Mouse (Mus musculus): ENCODE data around the gene Mier2.

The Mier2 gene

GRCm38 (mm10) chr10:79554330-79555237 lies at the start of gene Mier2:
Gene Mier2 (minus strand): TSS chr10:79555199.
- CTCF ChIA-PET: interaction anchor here in 3 of 4 experiments (0.6 to 1.0 kb wide), 9 partner anchors 20 to 919 kb away, joined by 3 to 30 read pairs (median 3); no protein-coding TSS in a partner anchor

GRCm38 (mm10) chr10:79597936-79598230 lies 42.9 kb upstream of the Mier2 start:
- POLR2A ChIA-PET: interaction anchor here in 2 of 4 experiments (0.9 to 3.0 kb wide), 3 partner anchors 14 to 54 kb away, joined by 4 to 12 read pairs (median 6); no protein-coding TSS in a partner anchor
- CTCF ChIA-PET: interaction anchor here in 3 of 4 experiments (1.0 to 4.3 kb wide), 6 partner anchors 10 to 67 kb away, joined by 3 to 135 read pairs (median 27); partner anchors contain the start of genes Madcam1 (in 2 of the 3), Odf3l2 (in 2 of the 3) and C2cd4c (in 1 of the 3)

More at GRCm38 (mm10) chr10:79554330-79555237, at the start of gene Mier2:
- POLR2A ChIA-PET: interaction anchor here (0.6 to 3.7 kb wide), 18 partner anchors 9 to 150 kb away, joined by 3 to 24 read pairs (median 3); partner anchors contain the start of genes Plpp2 (in 2 of the 4), Bsg (in 1 of the 4), C2cd4c (in 1 of the 4) and Cdc34 (in 1 of the 4)

GRCm38 (mm10) chr10:79597051-79597935 lies 42.3 kb upstream of the Mier2 start:
- ChIA-PET CTCF (interaction anchor here (0.6 to 4.3 kb wide), 13 partner anchors 11 to 183 kb away, joined by 3 to 135 read pairs (median 4); partner anchors contain the start of genes Madcam1 (in 2 of the 4), Odf3l2 (in 2 of the 4), C2cd4c (in 1 of the 4) and Mier2 (in 1 of the 4)), POLR2A (interaction anchor here in 3 of 4 experiments (0.6 to 3.0 kb wide), 9 partner anchors 12 to 571 kb away, joined by 3 to 12 read pairs (median 5); partner anchors contain the start of genes C2cd4c (in 1 of the 3) and Odf3l2 (in 1 of the 3))

GRCm38 (mm10) chr10:79595590-79595929 lies 40.6 kb upstream of the Mier2 start:
- CTCF ChIA-PET: interaction anchor here (0.5 to 4.3 kb wide), 67 partner anchors 9 to 1131 kb away, joined by 3 to 135 read pairs (median 6); partner anchors contain the start of genes Odf3l2 (in 3 of the 4), C2cd4c (in 2 of the 4), Madcam1 (in 2 of the 4) and Tpgs1 (in 2 of the 4)
- POLR2A ChIA-PET: interaction anchor here (0.6 to 3.0 kb wide), 27 partner anchors 11 to 1586 kb away, joined by 3 to 14 read pairs (median 4); partner anchors contain the start of genes C2cd4c (in 2 of the 4), Odf3l2 (in 2 of the 4), Bsg (in 1 of the 4) and Madcam1 (in 1 of the 4)

- POLR2A ChIA-PET: interaction anchor here (0.6 to 3.0 kb wide), 31 partner anchors 10 to 1585 kb away, joined by 3 to 14 read pairs (median 3); partner anchors contain the start of genes C2cd4c (in 2 of the 4), Odf3l2 (in 2 of the 4), Bsg (in 1 of the 4) and Madcam1 (in 1 of the 4)
- CTCF ChIA-PET: interaction anchor here (0.5 to 4.3 kb wide), 85 partner anchors 8 to 1130 kb away, joined by 3 to 135 read pairs (median 4); partner anchors contain the start of genes C2cd4c (in 3 of the 4), Madcam1 (in 3 of the 4), Odf3l2 (in 3 of the 4) and Theg (in 2 of the 4)
Measured at GRCm38 (mm10) chr10:79594872-79595589, 40.0 kb upstream of the Mier2 start.

GRCm38 (mm10) chr10:79594111-79594510 lies 39.1 kb upstream of the Mier2 start:
- ChIA-PET CTCF (interaction anchor here (1.0 to 4.3 kb wide), 10 partner anchors 7 to 79 kb away, joined by 3 to 135 read pairs (median 8); partner anchors contain the start of genes Madcam1 (in 2 of the 4), C2cd4c (in 1 of the 4), Odf3l2 (in 1 of the 4) and Theg (in 1 of the 4)), POLR2A (interaction anchor here in 1 of 4 experiments (1.7 kb wide), 1 partner anchor 71 kb away, joined by 6 read pairs; no protein-coding TSS in a partner anchor)

- ChIA-PET POLR2A (no interaction called here), CTCF (no interaction called here)
Measured at GRCm38 (mm10) chr10:79590702-79591101, 35.7 kb upstream of the Mier2 start.

GRCm38 (mm10) chr10:79587752-79588126 lies 32.7 kb upstream of the Mier2 start:
- CTCF ChIA-PET: no interaction called here
- POLR2A ChIA-PET: no interaction called here

GRCm38 (mm10) chr10:79587061-79587751 lies 32.2 kb upstream of the Mier2 start, which contains the start of gene Theg:
Gene Theg (minus strand): TSS chr10:79587331.
- POLR2A ChIA-PET: interaction anchor here in 1 of 4 experiments (1.0 to 1.3 kb wide), 2 partner anchors 83 to 84 kb away, joined by 3 read pairs; no protein-coding TSS in a partner anchor
- CTCF ChIA-PET: interaction anchor here in 2 of 4 experiments (0.7 to 1.0 kb wide), 2 partner anchors 8 kb away, joined by 3 to 4 read pairs; no protein-coding TSS in a partner anchor

- ChIA-PET CTCF (interaction anchor here in 3 of 4 experiments (0.6 to 1.0 kb wide), 5 partner anchors 8 to 575 kb away, joined by 3 to 7 read pairs (median 4); partner anchors contain the start of gene C2cd4c (in 1 of the 3)), POLR2A (interaction anchor here in 1 of 4 experiments (0.7 to 1.3 kb wide), 2 partner anchors 84 to 98 kb away, joined by 3 to 6 read pairs; no protein-coding TSS in a partner anchor)
Measured at GRCm38 (mm10) chr10:79586243-79586642, 31.2 kb upstream of the Mier2 start.

- ChIA-PET POLR2A (interaction anchor here in 1 of 4 experiments (0.7 to 2.4 kb wide), 3 partner anchors 9 to 98 kb away, joined by 3 to 6 read pairs (median 6); no protein-coding TSS in a partner anchor), CTCF (interaction anchor here in 2 of 4 experiments (0.6 to 1.3 kb wide), 6 partner anchors 9 to 576 kb away, joined by 3 to 7 read pairs (median 4); partner anchors contain the start of gene C2cd4c (in 1 of the 2))
Measured at GRCm38 (mm10) chr10:79585723-79586122, 30.7 kb upstream of the Mier2 start.

GRCm38 (mm10) chr10:79585136-79585535 lies 30.1 kb upstream of the Mier2 start:
- CTCF ChIA-PET: interaction anchor here in 2 of 4 experiments (0.7 to 2.0 kb wide), 4 partner anchors 10 to 67 kb away, joined by 3 to 4 read pairs (median 3); partner anchors contain the start of gene C2cd4c (in 1 of the 2)
- POLR2A ChIA-PET: interaction anchor here in 2 of 4 experiments (1.0 to 2.4 kb wide), 3 partner anchors 10 to 15 kb away, joined by 3 to 6 read pairs (median 3); no protein-coding TSS in a partner anchor

GRCm38 (mm10) chr10:79584426-79584825 lies 29.4 kb upstream of the Mier2 start:
- ChIA-PET POLR2A (interaction anchor here in 2 of 4 experiments (1.0 to 2.4 kb wide), 3 partner anchors 11 to 16 kb away, joined by 3 to 6 read pairs (median 3); no protein-coding TSS in a partner anchor), CTCF (interaction anchor here in 3 of 4 experiments (0.9 to 2.3 kb wide), 5 partner anchors 11 to 68 kb away, joined by 3 to 12 read pairs (median 4); partner anchors contain the start of gene C2cd4c (in 1 of the 3))

GRCm38 (mm10) chr10:79584021-79584420 lies 29.0 kb upstream of the Mier2 start:
- ChIA-PET CTCF (interaction anchor here in 3 of 4 experiments (0.6 to 2.3 kb wide), 5 partner anchors 11 to 578 kb away, joined by 4 to 12 read pairs (median 11); partner anchors contain the start of gene C2cd4c (in 1 of the 3)), POLR2A (interaction anchor here in 2 of 4 experiments (1.0 to 2.4 kb wide), 4 partner anchors 11 to 104 kb away, joined by 3 to 6 read pairs (median 4); no protein-coding TSS in a partner anchor)

- ChIA-PET POLR2A (interaction anchor here in 2 of 4 experiments (0.9 to 1.7 kb wide), 3 partner anchors 14 to 82 kb away, joined by 3 to 5 read pairs (median 5); no protein-coding TSS in a partner anchor), CTCF (interaction anchor here in 1 of 4 experiments (0.5 to 1.5 kb wide), 2 partner anchors 72 to 84 kb away, joined by 3 read pairs; no protein-coding TSS in a partner anchor)
Measured at GRCm38 (mm10) chr10:79581501-79581900, 26.5 kb upstream of the Mier2 start.
